Mouse (Mus musculus) kidney, postnatal 0 days (tissue): ENCODE measurements around the gene Ccm2. TPM values are rescaled to one million over a fixed set of nuclear protein-coding genes. Genes with fewer than 3 reads are reported as not detected.

Experiments
- ATAC-seq: fragments of 200-750 bp; cut with Nextera tagmentation; replicated peaks from 2 replicates; pipeline ENCODE4 v1.8.0; 2017; ENCODE audit warnings: low read depth, moderate number of reproducible peaks, moderate TSS enrichment, moderate library complexity; ENCODE audit not compliant: low FRiP score
- DNase-seq: peaks from one replicate; pipeline ENCODE4 v3.0.0-alpha.2; 2016; ENCODE audit warnings: low spot score
- H3K27ac ChIP-seq: fragments of 300-500 bp; sonication (generic); 2 replicates; pipeline ENCODE4 v1.5.1; 2014; ENCODE audit warnings: mild to moderate bottlenecking
- H3K27me3 ChIP-seq: fragments of 300-500 bp; sonication (generic); 2 replicates; pipeline ENCODE4 v1.6.1; 2014; ENCODE audit warnings: low read length, mixed read lengths; ENCODE audit not compliant: insufficient read depth
- H3K36me3 ChIP-seq: fragments of 300-500 bp; sonication (generic); 2 replicates; pipeline ENCODE4 v1.6.1; 2014; ENCODE audit warnings: low read length, mixed read lengths; ENCODE audit not compliant: insufficient read depth
- H3K4me1 ChIP-seq: fragments of 300-500 bp; sonication (generic); replicated peaks from 2 replicates; pipeline ENCODE4 v1.6.1; 2014; ENCODE audit warnings: antibody characterized with exemption, low read length, mixed read lengths; ENCODE audit not compliant: insufficient read depth
- H3K4me2 ChIP-seq: fragments of 300-500 bp; sonication (generic); 2 replicates; pipeline ENCODE4 v1.6.1; 2014; ENCODE audit warnings: mild to moderate bottlenecking, low read length, moderate library complexity, mixed read lengths
- H3K4me3 ChIP-seq: fragments of 300-500 bp; sonication (generic); replicated peaks from 2 replicates; pipeline ENCODE4 v1.5.1; 2014; ENCODE audit warnings: low read depth, low read length
- H3K9ac ChIP-seq: fragments of 300-500 bp; sonication (generic); 2 replicates; pipeline ENCODE4 v1.6.1; 2014; ENCODE audit warnings: low read depth, low read length
- H3K9me3 ChIP-seq: fragments of 300-500 bp; sonication (generic); replicated peaks from 2 replicates; pipeline ENCODE4 v1.6.1; 2016; ENCODE audit warnings: low read length, inconsistent platforms, mixed read lengths
- CTCF ChIP-seq: IDR thresholded peaks from 2 replicates; pipeline ENCODE4 v1.5.1; 2016; ENCODE audit warnings: antibody characterized with exemption, low read depth, mild to moderate bottlenecking, moderate library complexity
- WGBS: fragments of 180-500 bp; shearing (Covaris S2); extraction: QIAGEN DNeasy Blood & Tissue Kit; methylation state at CpG from one replicate; pipeline ENCODE4 v1.1.7; 2014; 5-methylcytosine and 5-hydroxymethylcytosine counted together
- polyA plus RNA-seq: library from polyadenylated mRNA; unstranded; fragments of >200 nt; fragmentation: Nextera tagmentation; extraction: Ambion mirVana; gene quantifications from 2 replicates; pipeline ENCODE4 v1.2.1, GENCODE M21; 2015

Ccm2 gene
- polyA plus RNA-seq, 1 experiment from 2014 or later, result 63.8 TPM

DNA sequence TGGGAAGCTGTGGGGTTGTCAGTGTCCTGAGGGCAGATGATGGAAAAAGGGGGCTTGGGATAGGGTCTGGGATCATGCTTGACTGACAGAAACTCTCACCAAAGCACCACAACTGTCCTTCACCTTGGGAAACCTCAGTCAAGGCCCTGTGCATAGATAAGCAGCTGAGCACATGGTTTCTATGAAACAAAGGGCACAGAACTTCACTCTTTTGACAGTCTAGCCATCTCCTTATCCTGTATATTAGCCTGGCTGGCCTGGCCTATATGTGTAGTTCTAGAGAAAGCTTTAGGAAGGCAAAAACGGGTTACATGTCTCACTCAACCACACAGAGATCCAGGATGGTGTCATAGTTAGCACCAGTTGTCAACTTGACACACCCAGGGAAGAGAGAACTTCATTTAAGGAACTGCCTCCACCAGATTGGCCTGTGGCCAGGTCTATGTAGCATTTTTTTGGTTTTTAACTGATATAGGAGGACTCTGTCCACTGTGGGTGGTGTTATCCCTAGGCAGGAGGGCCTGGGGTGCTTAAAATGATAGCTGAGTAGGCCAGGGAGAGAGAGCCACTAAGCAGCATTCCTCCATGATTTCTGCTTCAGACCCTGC is 38.3 kb upstream of the Ccm2 start:
- DNase-seq (no peak), ATAC-seq (no peak)
- H3K4me3 ChIP-seq, result no peak overlapping the region
- no peaks in the 10 kb centered on the region for H3K36me3 ChIP-seq
- no peak overlapping the region for H3K9ac ChIP-seq
- H3K4me2 ChIP-seq, result no peak overlapping the region
- H3K27ac ChIP-seq, result no peak overlapping the region
- no peaks in the 10 kb centered on the region for H3K27me3 ChIP-seq
- WGBS, result 45% methylated on average over 1 of the region's 1 CpGs
- no peaks in the 10 kb centered on the region for H3K4me1 ChIP-seq
- no peaks in the 10 kb centered on the region for H3K9me3 ChIP-seq
- no peak for TF ChIP-seq CTCF

DNA sequence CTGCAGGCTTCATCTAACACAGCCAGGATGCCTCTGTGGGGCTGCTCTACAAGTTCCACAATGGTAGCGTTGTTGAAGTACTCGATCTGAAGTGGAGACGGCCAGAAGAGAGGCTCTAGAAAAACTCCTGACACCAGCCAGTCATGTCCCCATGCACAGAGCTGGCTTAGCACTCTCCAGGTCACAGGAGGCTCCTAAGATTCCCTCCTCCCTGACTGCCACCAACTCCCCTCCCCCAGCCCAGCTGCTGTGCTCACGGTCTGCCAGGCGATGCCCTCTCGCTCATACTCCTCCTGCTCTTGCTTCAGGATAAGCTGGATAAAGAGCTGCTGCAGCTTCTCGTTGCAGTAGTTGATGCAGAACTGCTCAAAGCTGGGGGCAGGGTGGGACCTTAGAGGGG is 31.9 kb upstream of the Ccm2 start:
- Histone ChIP-seq H3K4me3 (no peak overlapping the region), H3K4me2 (no peak overlapping the region), H3K4me1 (no peaks in the 10 kb centered on the region), H3K27me3 (no peaks in the 10 kb centered on the region), H3K9ac (no peak overlapping the region), H3K27ac (no peak overlapping the region), H3K9me3 (no peaks in the 10 kb centered on the region), H3K36me3 (no peaks in the 10 kb centered on the region)
- no peak for DNase-seq
- no peak for TF ChIP-seq CTCF
- ATAC-seq, result 0 out of 2 replicates have a peak, but pooled peaks have one; percentile 26
- WGBS, result 40% methylated on average over 7 of the region's 7 CpGs

DNA sequence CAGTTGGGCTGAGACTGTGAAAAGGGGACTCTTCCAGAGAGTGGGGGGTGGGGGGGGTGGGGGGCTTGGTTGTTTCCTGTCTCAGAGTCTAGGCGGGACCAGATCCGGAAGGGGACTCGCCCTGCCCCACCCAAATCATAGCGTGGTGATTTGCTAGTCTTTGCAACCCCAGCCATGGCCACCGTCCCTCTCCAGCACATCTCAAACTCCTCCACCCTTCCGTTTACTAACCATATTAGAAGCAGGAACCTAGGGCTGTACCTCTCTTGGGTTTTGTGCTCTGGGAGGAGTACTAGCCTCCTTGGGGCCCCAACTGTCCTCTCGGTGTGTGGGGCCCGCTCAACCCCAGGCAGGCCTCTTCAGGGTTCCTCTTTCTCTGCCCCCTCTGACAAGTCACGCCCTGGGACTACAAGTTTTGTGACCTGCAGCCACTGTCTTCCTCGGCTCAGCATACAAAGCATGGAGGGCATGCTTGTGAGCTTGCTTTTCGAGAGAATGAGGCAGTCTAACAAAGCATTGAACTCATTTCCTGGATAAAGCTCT is 27.1 kb upstream of the Ccm2 start:
- Histone ChIP-seq H3K9ac (no peak overlapping the region), H3K27ac (no peak overlapping the region), H3K4me2 (no peak overlapping the region), H3K36me3 (peaks cover 6% of the 10 kb centered on the region; the same call in 1 of the 2 replicates), H3K4me3 (no peak overlapping the region), H3K9me3 (no peaks in the 10 kb centered on the region), H3K27me3 (no peaks in the 10 kb centered on the region), H3K4me1 (no peaks in the 10 kb centered on the region)
- no peak for DNase-seq
- no peak for TF ChIP-seq CTCF
- no peak for ATAC-seq
- 74% methylated on average over 11 of the region's 11 CpGs for WGBS

DNA sequence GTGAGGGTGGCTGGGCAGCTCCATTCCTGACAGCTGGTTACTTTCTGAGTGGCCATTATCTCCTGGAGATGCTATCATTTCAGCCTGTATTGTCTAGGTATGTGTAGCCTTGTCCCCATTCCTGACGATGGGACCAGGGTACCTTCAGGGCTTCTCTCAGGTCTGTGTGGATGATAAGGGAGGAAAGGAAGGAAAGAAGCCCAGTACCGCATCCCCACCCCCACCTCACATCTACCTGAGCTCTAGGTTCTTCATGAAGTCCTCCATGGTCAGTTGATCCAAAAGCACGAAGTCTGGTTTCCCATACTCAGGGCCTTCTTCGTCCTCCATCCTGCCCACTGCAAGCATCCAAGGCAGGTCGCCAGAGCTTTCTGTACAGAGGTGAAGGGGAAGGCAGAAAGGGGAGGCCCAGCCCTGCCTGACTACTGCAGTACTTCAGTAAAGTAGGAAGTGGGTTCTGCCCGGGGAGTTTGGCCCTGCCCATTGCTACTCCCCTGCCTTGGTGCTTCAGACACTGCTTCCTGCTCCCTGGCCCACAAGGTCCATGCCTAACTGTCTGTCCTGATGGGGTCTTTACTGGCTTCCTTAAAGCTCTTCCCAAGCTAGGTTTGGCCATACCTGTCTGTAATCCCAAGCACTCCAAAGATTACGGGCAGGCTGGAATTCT is 26.0 kb upstream of the Ccm2 start, which contains the start of gene Myo1g:
TSS of gene Myo1g (minus strand) at position 459 of the 667 bp plus-strand sequence.
- Histone ChIP-seq H3K27ac (no peak within 1 kb of the TSS), H3K27me3 (no peaks in the 10 kb centered on the region), H3K4me2 (no peak within 1 kb of the TSS), H3K9ac (no peak within 1 kb of the TSS), H3K4me3 (no peak within 1 kb of the TSS), H3K9me3 (no peaks in the 10 kb centered on the region), H3K4me1 (no peaks in the 10 kb centered on the region), H3K36me3 (peaks cover 16% of the 10 kb centered on the region)
- no peak for DNase-seq
- WGBS, result 80% methylated on average over 7 of the region's 7 CpGs
- ATAC-seq, result no peak
- TF ChIP-seq CTCF, result no peak

GRCm38 (mm10) chr11:6522782-6523525 is 23.7 kb upstream of the Ccm2 start:
- Histone ChIP-seq H3K9ac (no peak overlapping the region), H3K4me2 (no peak overlapping the region), H3K9me3 (no peaks in the 10 kb centered on the region), H3K4me1 (peaks cover 6% of the 10 kb centered on the region; the same call in 1 of the 2 replicates), H3K27me3 (no peaks in the 10 kb centered on the region), H3K36me3 (peaks cover 24% of the 10 kb centered on the region), H3K4me3 (no peak overlapping the region), H3K27ac (no peak overlapping the region)
- ATAC-seq, result no peak
- no peak for DNase-seq
- TF ChIP-seq CTCF, result no peak
- 79% methylated on average over 9 of the region's 9 CpGs for WGBS

DNA sequence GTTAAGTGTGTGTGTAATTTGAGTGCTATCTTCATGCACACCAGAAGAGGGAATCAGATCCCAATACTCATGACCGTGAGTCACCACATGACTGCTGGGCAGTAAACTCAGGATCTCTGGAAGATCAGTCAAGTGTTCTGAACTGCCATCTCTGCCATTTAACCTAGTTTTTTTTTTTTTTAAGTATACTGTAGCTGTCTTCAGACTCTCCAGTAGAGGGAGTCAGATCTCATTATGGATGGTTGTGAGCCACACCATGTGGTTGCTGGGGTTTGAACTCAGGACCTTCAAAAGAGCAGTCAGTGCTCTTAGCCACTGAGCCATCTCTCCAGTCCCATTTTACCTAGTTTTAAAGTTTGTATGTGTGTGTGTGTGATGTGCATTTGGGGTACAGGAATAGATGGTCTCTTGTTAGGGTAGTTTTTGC is 23.0 kb upstream of the Ccm2 start:
- ATAC-seq (no peak), DNase-seq (no peak)
- 42% methylated on average over 1 of the region's 1 CpGs for WGBS
- no peaks in the 10 kb centered on the region for H3K9me3 ChIP-seq
- H3K9ac ChIP-seq, result no peak overlapping the region
- peaks cover 6% of the 10 kb centered on the region; the same call in 1 of the 2 replicates for H3K4me1 ChIP-seq
- peak; percentile 39; the same call in 1 of the 2 replicates for TF ChIP-seq CTCF
- no peak overlapping the region for H3K4me3 ChIP-seq
- H3K4me2 ChIP-seq, result no peak overlapping the region
- H3K27ac ChIP-seq, result no peak overlapping the region
- no peaks in the 10 kb centered on the region for H3K27me3 ChIP-seq
- peaks cover 24% of the 10 kb centered on the region for H3K36me3 ChIP-seq
